Comparison of ENCODE assay signal across 19 mouse cellular contexts in the genomic region with DNA sequence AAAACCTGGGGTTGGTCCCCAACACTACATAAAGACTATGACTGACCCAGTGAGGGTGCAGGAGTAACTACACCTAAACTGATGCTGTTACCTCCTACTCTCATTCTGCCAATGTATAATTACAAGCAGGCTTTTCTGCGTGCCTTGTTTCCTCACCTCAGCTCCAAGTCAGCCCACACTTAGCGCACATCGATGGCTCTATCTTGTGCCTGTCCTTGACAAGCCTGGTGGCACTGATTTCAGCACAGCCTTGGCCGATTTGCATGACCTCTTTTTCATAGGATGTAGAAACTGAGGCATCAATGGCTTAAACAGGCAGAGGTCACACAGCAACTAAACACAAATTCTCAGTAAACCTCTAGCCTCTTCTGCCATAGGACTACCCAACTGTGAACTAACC. TPM values are rescaled to one million over a fixed set of nuclear protein-coding genes. Genes with fewer than 3 reads are reported as not detected.
DNase-seq lines count a peak whose midpoint lies in the region; ATAC-seq and TF ChIP-seq lines count a peak whose summit lies in the region.
"Had no signal": no experiment of that assay in that cellular context is flagged by ENCODE, and none has a peak within 500 bp of the region (broad histone marks: within the 10 kb centered on the region; RNA-seq: fewer than 3 reads in every experiment).

No protein-coding gene starts in this region.

- H3K9me3 ChIP-seq in hindbrain, postnatal 0 days (ENCODE audit: low read length), result no peaks in the 10 kb centered on the region
- no peaks in the 10 kb centered on the region for H3K9me3 ChIP-seq in hindbrain, embryonic 10.5 days
- no peaks in the 10 kb centered on the region for H3K9me3 ChIP-seq in E14TG2a.4 (ENCODE audit: low read length)
- H3K9me3 ChIP-seq in liver, embryonic 15.5 days (replicated peaks), result no peaks in the 10 kb centered on the region
- H3K9me3 ChIP-seq: lung, embryonic 15.5 days had no signal

- WGBS in hindbrain, postnatal 0 days, result 72% methylated on average over 4 of the region's 4 CpGs
- WGBS in hindbrain, embryonic 10.5 days, result 86% methylated on average over 4 of the region's 4 CpGs
- WGBS in liver, embryonic 15.5 days (ENCODE audit: insufficient replicate concordance), result 67% methylated on average over 4 of the region's 4 CpGs
- WGBS in thymus, adult 2 months, result 84% methylated on average over 4 of the region's 4 CpGs

- no peak overlapping the region for H3K4me3 ChIP-seq in hindbrain, postnatal 0 days (ENCODE audit: low read length)
- no peak overlapping the region for H3K4me3 ChIP-seq in hindbrain, embryonic 10.5 days
- H3K4me3 ChIP-seq in E14TG2a.4 (replicated peaks; ENCODE audit: low read length), result peak overlapping the region; percentile 94
- H3K4me3 ChIP-seq in liver, embryonic 15.5 days (replicated peaks), result peak overlapping the region; percentile 78
- no peak overlapping the region for H3K4me3 ChIP-seq in thymus, adult 2 months (ENCODE audit: control insufficient read depth, insufficient read depth, low read length)
- H3K4me3 ChIP-seq: lung, embryonic 15.5 days had no signal

- H3K27me3 ChIP-seq in hindbrain, postnatal 0 days (ENCODE audit: insufficient read depth, low read length), result no peaks in the 10 kb centered on the region
- no peaks in the 10 kb centered on the region for H3K27me3 ChIP-seq in hindbrain, embryonic 10.5 days (ENCODE audit: insufficient read depth, poor library complexity, severe bottlenecking)
- no peaks in the 10 kb centered on the region for H3K27me3 ChIP-seq in E14TG2a.4 (ENCODE audit: insufficient read depth, low read length)
- no peaks in the 10 kb centered on the region for H3K27me3 ChIP-seq in liver, embryonic 15.5 days
- no peaks in the 10 kb centered on the region for H3K27me3 ChIP-seq in thymus, adult 2 months (ENCODE audit: control insufficient read depth, insufficient read depth, low read length)
- H3K27me3 ChIP-seq: lung, embryonic 15.5 days had no signal

- H3K4me2 ChIP-seq in hindbrain, postnatal 0 days (ENCODE audit: low read depth, low read length), result peak overlapping the region; percentile 96; the same call in 1 of the 2 replicates
- H3K4me2 ChIP-seq in liver, embryonic 15.5 days, result peak overlapping the region; percentile 82

- DNase-seq in adrenal gland, postnatal 25 days, result peak; percentile 22
- no peak for DNase-seq in adrenal gland, postnatal 10 days
- no peak for DNase-seq in hindbrain, postnatal 0 days (ENCODE audit: low spot score)
- no peak for DNase-seq in hindbrain, embryonic 10.5 days (ENCODE audit: low spot score)
- no peak for DNase-seq in thymus, adult 2 months
- no peak for DNase-seq in right cerebral cortex, postnatal 14 days
- DNase-seq: embryo, embryonic 11 days; gastrocnemius, postnatal 10 days; heart, postnatal 10 days; kidney, postnatal 36 days had no signal

- ATAC-seq in hindbrain, postnatal 0 days, result no peak
- ATAC-seq in liver, embryonic 15.5 days (ENCODE audit: insufficient read depth), result no peak
- ATAC-seq: activated CD4-positive, CD25-positive, alpha-beta regulatory T cell, adult 4 months; intestine, postnatal 0 days had no signal

- no peak overlapping the region for H3K27ac ChIP-seq in hindbrain, postnatal 0 days
- no peak overlapping the region for H3K27ac ChIP-seq in hindbrain, embryonic 10.5 days
- peak overlapping the region; percentile 98 for H3K27ac ChIP-seq in liver, embryonic 15.5 days (replicated peaks)
- H3K27ac ChIP-seq in thymus, adult 2 months (ENCODE audit: control insufficient read depth, insufficient read depth, low read length), result no peak overlapping the region
- H3K27ac ChIP-seq: lung, embryonic 15.5 days had no signal

- peaks cover 20% of the 10 kb centered on the region for H3K4me1 ChIP-seq in hindbrain, postnatal 0 days (ENCODE audit: insufficient read depth, low read length)
- peaks cover 46% of the 10 kb centered on the region for H3K4me1 ChIP-seq in hindbrain, embryonic 10.5 days (replicated peaks)
- peaks cover 82% of the 10 kb centered on the region for H3K4me1 ChIP-seq in E14TG2a.4 (replicated peaks; ENCODE audit: low read depth, low read length)
- H3K4me1 ChIP-seq in liver, embryonic 15.5 days (replicated peaks), result peaks cover 81% of the 10 kb centered on the region
- peaks cover 38% of the 10 kb centered on the region for H3K4me1 ChIP-seq in thymus, adult 2 months (replicated peaks; ENCODE audit: control insufficient read depth, insufficient read depth, low read length)

- no peak for TF ChIP-seq CTCF in hindbrain, postnatal 0 days (IDR thresholded peaks at IDR 0.05; ENCODE audit: low read depth)
- TF ChIP-seq CTCF in E14TG2a.4 (conservative IDR thresholded peaks at IDR 0.05; ENCODE audit: low read length), result no peak
- no peak for TF ChIP-seq CTCF in thymus, adult 2 months (IDR thresholded peaks at IDR 0.05; ENCODE audit: borderline replicate concordance, control insufficient read depth, extremely low read depth, insufficient read depth, low read length, poor library complexity)

- no peak overlapping the region for H3K9ac ChIP-seq in hindbrain, postnatal 0 days (replicated peaks; ENCODE audit: low read length)
- H3K9ac ChIP-seq in liver, embryonic 15.5 days, result peak overlapping the region; percentile 100
- H3K9ac ChIP-seq: lung, embryonic 15.5 days had no signal

- TF ChIP-seq POLR2A in thymus, adult 2 months (IDR thresholded peaks at IDR 0.05; ENCODE audit: control insufficient read depth, extremely low read depth, insufficient read depth, low read length, poor library complexity), result no peak

- no peaks in the 10 kb centered on the region for H3K36me3 ChIP-seq in hindbrain, postnatal 0 days (ENCODE audit: insufficient read depth, low read length)
- no peaks in the 10 kb centered on the region; the same call in 1 of the 2 replicates for H3K36me3 ChIP-seq in hindbrain, embryonic 10.5 days
- H3K36me3 ChIP-seq in E14TG2a.4 (ENCODE audit: insufficient read depth, low read length), result peaks cover 75% of the 10 kb centered on the region
- peaks cover 51% of the 10 kb centered on the region for H3K36me3 ChIP-seq in liver, embryonic 15.5 days (replicated peaks)
- no peaks in the 10 kb centered on the region for H3K36me3 ChIP-seq in thymus, adult 2 months (ENCODE audit: control insufficient read depth, insufficient read depth, low read length)
- H3K36me3 ChIP-seq: lung, embryonic 15.5 days had no signal

RNA-seq across cellular contexts. Expression of a gene that starts 54.1 kb away (rescaled TPM):
- total RNA-seq in adrenal gland, postnatal 25 days (2021), result not detected in 2 replicates
- not detected for total RNA-seq in adrenal gland, postnatal 10 days (2021)
- total RNA-seq in hindbrain, postnatal 0 days (2014; rRNA removed), result not detected in 2 replicates
- polyA plus RNA-seq in hindbrain, postnatal 0 days (2015; fragmentation: Nextera tagmentation; extraction: Ambion mirVana), result not detected in 2 replicates
- not detected in 2 replicates for polyA plus RNA-seq in hindbrain, embryonic 10.5 days (2016; fragmentation: Nextera tagmentation; extraction: Ambion mirVana)
- 0.24 TPM in 1 of 2 replicates, not detected in the other for polyA plus RNA-seq in liver, embryonic 15.5 days (2015; fragmentation: Nextera tagmentation; extraction: Ambion mirVana)
- polyA plus RNA-seq in thymus, adult 2 months (2012; rRNA removed), result 1.1 TPM in 1 of 2 replicates, not detected in the other
- total RNA-seq: gastrocnemius, postnatal 10 days; heart, postnatal 10 days; left cerebral cortex, adult 18-20 months; monocyte, adult 5-6 weeks had no signal
- polyA plus RNA-seq: activated CD4-positive, CD25-positive, alpha-beta regulatory T cell, adult 4 months; forebrain, embryonic 11.5 days; lung, embryonic 15.5 days; spleen, adult 2 months had no signal

RNA-seq across cellular contexts. Expression of a gene that starts 57.4 kb away (rescaled TPM):
- 112 and 133 TPM in 2 replicates for total RNA-seq in adrenal gland, postnatal 25 days (2021)
- 100 to 1,000 TPM in 1 of 2 experiments, 10 to 100 TPM in 1; 88.5 to 109 TPM for total RNA-seq in adrenal gland, postnatal 10 days (2021)
- 69.8 and 83.7 TPM in 2 replicates for total RNA-seq in hindbrain, postnatal 0 days (2014; rRNA removed)
- polyA plus RNA-seq in hindbrain, postnatal 0 days (2015; fragmentation: Nextera tagmentation; extraction: Ambion mirVana), result 17.5 and 18.9 TPM in 2 replicates
- 23.3 and 29.8 TPM in 2 replicates for polyA plus RNA-seq in hindbrain, embryonic 10.5 days (2016; fragmentation: Nextera tagmentation; extraction: Ambion mirVana)
- 24.4 and 29.4 TPM in 2 replicates for polyA plus RNA-seq in liver, embryonic 15.5 days (2015; fragmentation: Nextera tagmentation; extraction: Ambion mirVana)
- polyA plus RNA-seq in thymus, adult 2 months (2012; rRNA removed), result 81.7 and 94.8 TPM in 2 replicates

Comparison
In these comparisons a context has a peak if more than half of its experiments do, and no peak if none do; other contexts are left out.
1. H3K4me3 ChIP-seq: peak in E14TG2a.4 (single experiment) and liver, embryonic 15.5 days (single experiment); none in hindbrain, postnatal 0 days (single experiment), hindbrain, embryonic 10.5 days (single experiment) and thymus, adult 2 months (single experiment).